8 mouse cellular contexts compared by ENCODE assay signal in the genomic region with DNA sequence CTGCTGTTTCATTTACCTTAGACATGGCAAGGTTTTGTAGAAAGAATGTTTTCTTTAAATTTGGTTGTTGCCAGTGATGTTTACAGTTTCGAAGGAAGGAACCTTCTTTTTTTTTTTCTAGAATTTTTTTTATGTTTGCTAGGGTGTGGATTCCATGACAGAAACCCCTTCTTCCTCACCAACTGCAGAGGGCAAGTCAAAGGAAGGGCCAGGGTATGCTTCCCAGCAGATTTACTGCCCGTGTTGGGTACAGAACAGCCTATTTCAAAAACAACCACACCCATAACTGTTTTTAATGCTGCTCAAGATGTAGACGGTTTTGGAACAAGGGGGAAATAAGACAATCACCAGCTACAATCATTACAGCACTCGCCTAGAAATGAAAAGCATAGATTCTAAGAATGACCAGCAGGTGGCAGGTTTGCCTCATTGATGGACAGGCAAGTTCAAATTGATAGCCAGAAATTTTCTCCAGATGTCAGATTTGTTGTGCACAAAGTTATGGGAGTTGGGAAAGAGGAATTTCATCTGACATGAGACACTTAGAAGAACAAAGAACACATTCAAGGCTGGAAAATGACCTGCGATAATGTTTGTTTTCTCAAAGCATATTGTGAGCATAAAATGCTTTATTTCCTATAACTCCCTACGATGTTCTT.
DNase-seq lines count a peak whose midpoint lies in the region; ATAC-seq and TF ChIP-seq lines count a peak whose summit lies in the region.

No protein-coding gene starts in this region.

- ATAC-seq in frontal cortex, adult (ENCODE audit: low TSS enrichment): peak; percentile 88
- ATAC-seq in midbrain, embryonic 16.5 days: peak; percentile 64
- ATAC-seq in inflammation-experienced regulatory T-cells, adult 6 months: no peak

- H3K4me2 ChIP-seq in midbrain, embryonic 16.5 days (ENCODE audit: low read length): no peak overlapping the region

- H3K27me3 ChIP-seq in heart, embryonic 10.5 days (ENCODE audit: insufficient read depth, poor library complexity, severe bottlenecking): no peaks in the 10 kb centered on the region
- H3K27me3 ChIP-seq in ES-Bruce4 (ENCODE audit: control insufficient read depth, insufficient read depth, low read length, poor library complexity, severe bottlenecking): no peaks in the 10 kb centered on the region
- no peaks in the 10 kb centered on the region for H3K27me3 ChIP-seq in cerebellum, adult 2 months (ENCODE audit: control insufficient read depth, insufficient read depth, low read length)
- H3K27me3 ChIP-seq in midbrain, embryonic 16.5 days (ENCODE audit: control insufficient read depth, insufficient read depth, low read depth, low read length): no peaks in the 10 kb centered on the region

- intact Hi-C loops in heart, postnatal 10 days (cut with DNase I): no loop called here
- intact Hi-C loops in left cerebral cortex, adult 2 months (cut with DNase I): no loop called here

- no peaks in the 10 kb centered on the region for H3K36me3 ChIP-seq in heart, embryonic 10.5 days
- no peaks in the 10 kb centered on the region for H3K36me3 ChIP-seq in ES-Bruce4 (ENCODE audit: control insufficient read depth, insufficient read depth, low read length, poor library complexity, severe bottlenecking)
- H3K36me3 ChIP-seq in midbrain, embryonic 16.5 days (ENCODE audit: control insufficient read depth, insufficient read depth, low read length): no peaks in the 10 kb centered on the region

- H3K4me3 ChIP-seq in heart, embryonic 10.5 days: no peak overlapping the region
- no peak overlapping the region for H3K4me3 ChIP-seq in ES-Bruce4 (ENCODE audit: low read depth, low read length)
- H3K4me3 ChIP-seq in cerebellum, adult 2 months (replicated peaks; ENCODE audit: insufficient read depth, low read depth, low read length): no peak overlapping the region
- no peak overlapping the region for H3K4me3 ChIP-seq in left cerebral cortex, adult 2 months
- H3K4me3 ChIP-seq in midbrain, embryonic 16.5 days (ENCODE audit: low read depth, low read length): no peak overlapping the region

- TF ChIP-seq POLR2A in ES-Bruce4 (IDR thresholded peaks at IDR 0.05; ENCODE audit: insufficient read depth, low read length): no peak
- TF ChIP-seq POLR2A in cerebellum, adult 2 months (IDR thresholded peaks at IDR 0.05; ENCODE audit: borderline replicate concordance, insufficient read depth, low read length): no peak

- 33% methylated on average over 6 of the region's 6 CpGs for WGBS in heart, embryonic 10.5 days
- 27% methylated on average over 6 of the region's 6 CpGs for WGBS in cerebellum, adult 2 months
- 23% methylated on average over 6 of the region's 6 CpGs for WGBS in midbrain, embryonic 16.5 days

- no peak overlapping the region for H3K9ac ChIP-seq in ES-Bruce4 (ENCODE audit: low read depth, poor library complexity, severe bottlenecking)
- H3K9ac ChIP-seq in midbrain, embryonic 16.5 days (ENCODE audit: low read depth, low read length): no peak overlapping the region

- TF ChIP-seq CTCF in ES-Bruce4 (IDR thresholded peaks at IDR 0.05; ENCODE audit: low read depth, low read length): peak; percentile 19
- TF ChIP-seq CTCF in cerebellum, adult 2 months (IDR thresholded peaks at IDR 0.05; ENCODE audit: borderline replicate concordance, insufficient read depth, low read depth, low read length): peak; percentile 39; the same call in 1 of the 2 replicates
- peak; percentile 79 for TF ChIP-seq CTCF in left cerebral cortex, adult 2 months (IDR thresholded peaks at IDR 0.05)

- no peak overlapping the region for H3K27ac ChIP-seq in heart, embryonic 10.5 days
- no peak overlapping the region for H3K27ac ChIP-seq in ES-Bruce4 (ENCODE audit: insufficient read depth, low read length)
- H3K27ac ChIP-seq in cerebellum, adult 2 months (ENCODE audit: insufficient read depth, low read length): no peak overlapping the region
- H3K27ac ChIP-seq in left cerebral cortex, adult 2 months: no peak overlapping the region
- H3K27ac ChIP-seq in midbrain, embryonic 16.5 days (ENCODE audit: low read length): no peak overlapping the region

- H3K4me1 ChIP-seq in heart, embryonic 10.5 days: no peaks in the 10 kb centered on the region
- H3K4me1 ChIP-seq in ES-Bruce4 (ENCODE audit: control insufficient read depth, insufficient read depth, low read length): no peaks in the 10 kb centered on the region
- H3K4me1 ChIP-seq in cerebellum, adult 2 months (ENCODE audit: control insufficient read depth, insufficient read depth, low read length): no peaks in the 10 kb centered on the region; the same call in 1 of the 2 replicates
- no peaks in the 10 kb centered on the region for H3K4me1 ChIP-seq in midbrain, embryonic 16.5 days (ENCODE audit: control insufficient read depth, insufficient read depth, low read length)

- peak; percentile 48 to 68 for DNase-seq in heart, postnatal 10 days
- no peak for DNase-seq in heart, embryonic 10.5 days (ENCODE audit: low spot score)
- DNase-seq in cerebellum, adult 2 months: peak; percentile 25 to 34
- peak; percentile 41 to 54 for DNase-seq in left cerebral cortex, adult 2 months (ENCODE audit: extremely low spot score in 1 of 2, low spot score in 2 of 2)

- no peak for TF ChIP-seq EP300 in ES-Bruce4 (IDR thresholded peaks at IDR 0.05; ENCODE audit: insufficient read depth, low read depth, low read length)

- H3K9me3 ChIP-seq in heart, embryonic 10.5 days: no peaks in the 10 kb centered on the region
- no peaks in the 10 kb centered on the region for H3K9me3 ChIP-seq in ES-Bruce4 (replicated peaks; ENCODE audit: control insufficient read depth, insufficient read depth, low read length, poor library complexity, severe bottlenecking)
- H3K9me3 ChIP-seq in midbrain, embryonic 16.5 days (replicated peaks; ENCODE audit: control insufficient read depth, low read length, poor library complexity, severe bottlenecking): no peaks in the 10 kb centered on the region

Comparison
In these comparisons a context has a peak if more than half of its experiments do, and no peak if none do; other contexts are left out.
1. CTCF ChIP-seq: peak in every context shown above with its lines; median percentile 79 in left cerebral cortex, adult 2 months; 39 in cerebellum, adult 2 months; 19 in ES-Bruce4.